Mouse (Mus musculus): ENCODE results near the gene Hspa12a.

- no peak for TF ChIP-seq CTCF (IDR thresholded peaks at IDR 0.05; ENCODE audit: low read depth, low read length)
- TF ChIP-seq POLR2A (IDR thresholded peaks at IDR 0.05; ENCODE audit: extremely low read depth, insufficient read depth, low read length) = no peak
Measured at GRCm38 (mm10) chr19:58829575-58829974, 113.9 kb downstream of the Hspa12a start.
